Mouse (Mus musculus) C2C12 (cell line): ENCODE results near the gene Kalrn. TPM values are rescaled to one million over a fixed set of nuclear protein-coding genes. Genes with fewer than 3 reads are reported as not detected.

Experiments used
- H3K27me3 ChIP-seq: one replicate; pipeline ENCODE4 v1.6.1; 2011; ENCODE audit not compliant: control insufficient read depth, insufficient read depth, insufficient read length
- H3K36me3 ChIP-seq: one replicate; pipeline ENCODE4 v1.6.1; 2011; ENCODE audit not compliant: control insufficient read depth, insufficient read depth
- H3K4me3 ChIP-seq: one replicate; pipeline ENCODE4 v1.5.1; 2011; ENCODE audit warnings: mild to moderate bottlenecking, control low read depth; ENCODE audit not compliant: poor library complexity, insufficient read depth, severe bottlenecking
- H3K79me2 ChIP-seq: one replicate; pipeline ENCODE4 v1.6.1; 2011; ENCODE audit not compliant: control insufficient read depth, insufficient read depth
- H3K79me3 ChIP-seq: one replicate; pipeline ENCODE4 v1.6.1; 2011; ENCODE audit warnings: low read depth, control low read depth
- H3ac ChIP-seq: one replicate; pipeline ENCODE3; 2011; ENCODE audit warnings: low read depth; ENCODE audit not compliant: control insufficient read depth, insufficient read length
- CEBPB ChIP-seq: IDR thresholded peaks from one replicate; pipeline ENCODE4 v1.6.1; 2011; ENCODE audit warnings: low read depth, mild to moderate bottlenecking, control low read depth, moderate library complexity
- CTCF ChIP-seq: IDR thresholded peaks from one replicate; pipeline ENCODE4 v1.5.1; 2011; ENCODE audit not compliant: control insufficient read depth, insufficient read depth, insufficient read length
- FOSL1 ChIP-seq: IDR thresholded peaks from one replicate; pipeline ENCODE4 v1.8.0; 2011; ENCODE audit warnings: mild to moderate bottlenecking, low read length; ENCODE audit not compliant: poor library complexity, insufficient read depth, severe bottlenecking
- MAX ChIP-seq: IDR thresholded peaks from one replicate; pipeline ENCODE4 v1.6.1; 2011; ENCODE audit warnings: mild to moderate bottlenecking, control low read depth
- MYOD1 ChIP-seq: IDR thresholded peaks from one replicate; pipeline ENCODE4 v1.6.1; 2011; ENCODE audit warnings: low read depth; ENCODE audit not compliant: control insufficient read depth, insufficient read length
- MYOG ChIP-seq: IDR thresholded peaks from one replicate; pipeline ENCODE4 v1.6.1; 2011; ENCODE audit not compliant: control insufficient read depth, insufficient read length; ENCODE audit errors: extremely low read depth
- USF1 ChIP-seq: IDR thresholded peaks from one replicate; pipeline ENCODE4 v1.6.1; 2011; ENCODE audit warnings: low read depth, mild to moderate bottlenecking, control low read depth, moderate library complexity
- polyA plus RNA-seq: library from polyadenylated mRNA; unstranded; fragments of >200 nt; fragmentation: generic; extraction: Trizol; gene quantifications from one replicate; pipeline ENCODE4 v1.2.1, GENCODE M21; 2012; ENCODE audit warnings: missing spikeins

Kalrn gene
- polyA plus RNA-seq, 1 experiment, result 8.6 TPM

GRCm38 (mm10) chr16:34490506-34490905 is 82.8 kb downstream of the Kalrn start:
- Histone ChIP-seq H3K79me3 (no peaks in the 10 kb centered on the region), H3K36me3 (no peaks in the 10 kb centered on the region), H3K27me3 (no peaks in the 10 kb centered on the region), H3K4me3 (no peak overlapping the region), H3K79me2 (peaks cover 21% of the 10 kb centered on the region), H3ac (no peak overlapping the region)
- no peak for TF ChIP-seq MYOD1
- no peak for TF ChIP-seq USF1
- TF ChIP-seq CTCF, result no peak
- TF ChIP-seq FOSL1, result no peak
- TF ChIP-seq MYOG, result no peak
- no peak for TF ChIP-seq MAX
- TF ChIP-seq CEBPB, result no peak

GRCm38 (mm10) chr16:34489805-34490325 is 83.5 kb downstream of the Kalrn start:
- no peak overlapping the region for H3K4me3 ChIP-seq
- no peaks in the 10 kb centered on the region for H3K36me3 ChIP-seq
- no peak for TF ChIP-seq CEBPB
- no peak for TF ChIP-seq USF1
- TF ChIP-seq CTCF, result no peak
- no peak for TF ChIP-seq MAX
- peak overlapping the region; percentile 26 for H3ac ChIP-seq
- no peaks in the 10 kb centered on the region for H3K79me3 ChIP-seq
- H3K27me3 ChIP-seq, result no peaks in the 10 kb centered on the region
- peaks cover 24% of the 10 kb centered on the region for H3K79me2 ChIP-seq

- Histone ChIP-seq H3ac (no peak overlapping the region), H3K79me2 (peaks cover 26% of the 10 kb centered on the region), H3K4me3 (no peak overlapping the region), H3K27me3 (no peaks in the 10 kb centered on the region), H3K79me3 (no peaks in the 10 kb centered on the region), H3K36me3 (no peaks in the 10 kb centered on the region)
- TF ChIP-seq MYOD1, result no peak
Observed at GRCm38 (mm10) chr16:34487823-34488222, 85.5 kb downstream of the Kalrn start.

GRCm38 (mm10) chr16:34487268-34487667 is 86.1 kb downstream of the Kalrn start:
- Histone ChIP-seq H3K36me3 (no peaks in the 10 kb centered on the region), H3K4me3 (no peak overlapping the region), H3K27me3 (no peaks in the 10 kb centered on the region), H3ac (no peak overlapping the region), H3K79me2 (peaks cover 26% of the 10 kb centered on the region), H3K79me3 (no peaks in the 10 kb centered on the region)
- TF ChIP-seq MYOD1 (no peak), FOSL1 (no peak), CTCF (no peak), MYOG (no peak), MAX (no peak), CEBPB (no peak), USF1 (no peak)

GRCm38 (mm10) chr16:34485483-34485882 is 87.8 kb downstream of the Kalrn start:
- Histone ChIP-seq H3K36me3 (no peaks in the 10 kb centered on the region), H3K79me2 (peaks cover 26% of the 10 kb centered on the region), H3K27me3 (no peaks in the 10 kb centered on the region), H3K4me3 (no peak overlapping the region), H3ac (no peak overlapping the region), H3K79me3 (no peaks in the 10 kb centered on the region)
- no peak for TF ChIP-seq FOSL1
- no peak for TF ChIP-seq MYOG
- TF ChIP-seq CTCF, result no peak
- no peak for TF ChIP-seq MYOD1
- TF ChIP-seq USF1, result no peak

- H3K79me2 ChIP-seq, result peaks cover 26% of the 10 kb centered on the region
- H3ac ChIP-seq, result no peak overlapping the region
- no peaks in the 10 kb centered on the region for H3K36me3 ChIP-seq
- no peaks in the 10 kb centered on the region for H3K27me3 ChIP-seq
- H3K79me3 ChIP-seq, result no peaks in the 10 kb centered on the region
- TF ChIP-seq CEBPB, result no peak
- TF ChIP-seq CTCF, result no peak
- TF ChIP-seq USF1, result no peak
- TF ChIP-seq MYOG, result no peak
- TF ChIP-seq FOSL1, result no peak
- TF ChIP-seq MYOD1, result no peak
- TF ChIP-seq MAX, result no peak
- H3K4me3 ChIP-seq, result no peak overlapping the region
Observed at GRCm38 (mm10) chr16:34484921-34485320, 88.4 kb downstream of the Kalrn start.
